9 mouse cellular contexts compared by ENCODE assay signal in the genomic region with DNA sequence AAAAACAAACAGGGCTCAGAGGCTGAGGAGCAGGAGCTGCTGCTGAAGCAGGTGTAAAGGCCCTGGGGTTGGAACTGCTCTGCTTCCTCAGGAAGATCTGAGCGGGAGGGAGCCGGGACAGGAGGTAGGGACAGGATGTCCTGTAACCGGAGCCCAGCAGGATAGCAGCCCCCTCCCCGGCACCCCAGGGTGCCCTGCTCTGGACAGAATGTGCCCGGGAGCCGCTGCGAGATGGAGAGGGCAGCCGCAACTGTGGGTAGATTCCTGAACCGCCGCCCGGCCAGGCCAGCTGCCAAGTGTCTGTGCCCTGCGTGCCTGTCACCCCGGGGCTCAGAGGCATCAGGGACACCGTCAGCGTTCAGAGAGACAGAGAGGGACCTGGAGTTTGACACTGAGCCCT. TPM values are rescaled to one million over a fixed set of nuclear protein-coding genes. Genes with fewer than 3 reads are reported as not detected.
A peak's percentile ranks its signal among the peaks of the same experiment; 100 is the strongest.
DNase-seq lines count a peak whose midpoint lies in the region; ATAC-seq and TF ChIP-seq lines count a peak whose summit lies in the region.
"Had no signal": no experiment of that assay in that cellular context is flagged by ENCODE, and none has a peak within 500 bp of the region (broad histone marks: within the 10 kb centered on the region; RNA-seq: fewer than 3 reads in every experiment).

No protein-coding gene starts in this region.

- ATAC-seq in cerebellum, adult (ENCODE audit: insufficient number of reproducible peaks, low FRiP score, low TSS enrichment), result no peak

- WGBS in spleen, adult 2 months, result 53% methylated on average over 15 of the region's 15 CpGs

- H3K4me1 ChIP-seq in spleen, adult 2 months (ENCODE audit: control insufficient read depth, insufficient read depth, insufficient read length), result peaks cover 14% of the 10 kb centered on the region; the same call in 1 of the 2 replicates

- peak overlapping the region; percentile 85 for H3K27ac ChIP-seq in spleen, adult 2 months (ENCODE audit: insufficient read depth, low read length)

- no peaks in the 10 kb centered on the region for H3K27me3 ChIP-seq in spleen, adult 2 months (ENCODE audit: control insufficient read depth, insufficient read depth, low read length)
- H3K27me3 ChIP-seq: CH12.LX had no signal

- intact Hi-C loops in heart, postnatal 36 days (cut with DNase I), result no loop called here

- peak; percentile 50 to 68 for DNase-seq in cerebellum, postnatal 25 days
- DNase-seq in spleen, adult 2 months (ENCODE audit: low read depth in 1 of 2, low spot score in 2 of 2), result no peak
- no peak for DNase-seq in spleen, adult 12 weeks (ENCODE audit: low spot score)
- peak; percentile 80 to 82 for DNase-seq in heart, postnatal 36 days
- DNase-seq in lung, postnatal 14 days, result peak; percentile 79
- DNase-seq in thymus, postnatal 36 days, result no peak
- no peak for DNase-seq in embryo, embryonic 11 days

- peak overlapping the region; percentile 22; the same call in 1 of the 2 replicates for H3K4me3 ChIP-seq in spleen, adult 2 months (ENCODE audit: extremely low read depth, insufficient read depth, insufficient read length)

- peaks cover 16% of the 10 kb centered on the region for H3K36me3 ChIP-seq in spleen, adult 2 months (ENCODE audit: control insufficient read depth, insufficient read depth, low read length)

- TF ChIP-seq POLR2A in spleen, adult 2 months (IDR thresholded peaks at IDR 0.05; ENCODE audit: low read depth, low read length), result no peak

- no peak for TF ChIP-seq CTCF in spleen, adult 2 months (IDR thresholded peaks at IDR 0.05; ENCODE audit: extremely low read depth, insufficient read depth, insufficient read length, insufficient replicate concordance)

RNA-seq across cellular contexts. Expression of gene Arrdc2, which starts 6.0 kb away (rescaled TPM):
- polyA plus RNA-seq in spleen, adult 2 months (2012; rRNA removed), result 73.8 and 74.1 TPM in 2 replicates
- 10 to 100 TPM; 11.3 to 11.4 TPM for total RNA-seq in heart, postnatal 36 days (2021)

RNA-seq across cellular contexts. Expression of gene Il12rb1, which starts 25.3 kb away (rescaled TPM):
- 5.8 and 7.4 TPM in 2 replicates for polyA plus RNA-seq in spleen, adult 2 months (2012; rRNA removed)
- not detected for total RNA-seq in heart, postnatal 36 days (2021)

RNA-seq across cellular contexts. Expression of gene Mast3, which starts 28.7 kb away (rescaled TPM):
- 175 and 297 TPM in 2 replicates for polyA plus RNA-seq in spleen, adult 2 months (2012; rRNA removed)
- 1 to 10 TPM; 6.4 to 8.9 TPM for total RNA-seq in heart, postnatal 36 days (2021)

RNA-seq across cellular contexts. Expression of gene Kcnn1, which starts 29.5 kb away (rescaled TPM):
- 0.65 and 1.1 TPM in 2 replicates for polyA plus RNA-seq in spleen, adult 2 months (2012; rRNA removed)
- 10 to 100 TPM; 10.4 to 13.6 TPM for total RNA-seq in heart, postnatal 36 days (2021)

RNA-seq across cellular contexts. Expression of gene Ccdc124, which starts 40.2 kb away (rescaled TPM):
- polyA plus RNA-seq in spleen, adult 2 months (2012; rRNA removed), result 26.5 and 34.9 TPM in 2 replicates
- total RNA-seq in heart, postnatal 36 days (2021), result 10 to 100 TPM; 45.2 to 49.4 TPM

Comparison
In these comparisons a context has a peak if more than half of its experiments do, and no peak if none do; other contexts are left out.
1. DNase-seq: peak in cerebellum, postnatal 25 days (2 of 2), heart, postnatal 36 days (2 of 2) and lung, postnatal 14 days (single experiment); none in spleen, adult 2 months (0 of 2), spleen, adult 12 weeks (single experiment), thymus, postnatal 36 days (0 of 2) and embryo, embryonic 11 days (single experiment).